Mouse (Mus musculus): Measurements from ENCODE around the gene Glipr1.
A peak's percentile ranks its signal among the peaks of the same experiment; 100 is the strongest.
"Not testable (repeated sequence)": the region's sequence is repeated elsewhere in the genome, so short reads cannot be mapped to it uniquely, and the experiment has no call there.

Glipr1 gene

GRCm38 (mm10) chr10:112002544-112003215 lies at the start of gene Glipr1:
Glipr1 (minus strand) TSS chr10:112002631.
- DNase-seq (ENCODE audit: low read depth, low spot score), result no peak

GRCm38 (mm10) chr10:112051956-112052355 lies 49.5 kb upstream of the Glipr1 start:
- DNase-seq (ENCODE audit: low read depth, low spot score), result not testable (repeated sequence)

- DNase-seq (ENCODE audit: low read depth, low spot score), result no peak
Measured at GRCm38 (mm10) chr10:112051220-112051619, 48.8 kb upstream of the Glipr1 start.

GRCm38 (mm10) chr10:112044283-112044682 lies 41.9 kb upstream of the Glipr1 start:
- DNase-seq (ENCODE audit: low read depth, low spot score), result not testable (repeated sequence)

GRCm38 (mm10) chr10:112043523-112043922 lies 41.1 kb upstream of the Glipr1 start:
- DNase-seq (ENCODE audit: low read depth, low spot score), result not testable (repeated sequence)

GRCm38 (mm10) chr10:112028689-112029088 lies 26.3 kb upstream of the Glipr1 start:
- not testable (repeated sequence) for DNase-seq (ENCODE audit: low read depth, low spot score)

GRCm38 (mm10) chr10:112023585-112023984 lies 21.2 kb upstream of the Glipr1 start:
- no peak for DNase-seq (ENCODE audit: low read depth, low spot score)

- not testable (repeated sequence) for DNase-seq (ENCODE audit: low read depth, low spot score)
Measured at GRCm38 (mm10) chr10:112009511-112009910, 7.1 kb upstream of the Glipr1 start.

- no peak for DNase-seq (ENCODE audit: low read depth, low spot score)
Measured at GRCm38 (mm10) chr10:112001756-112002520, 493 bp downstream of the Glipr1 start.

GRCm38 (mm10) chr10:112001350-112001749 lies 1.1 kb downstream of the Glipr1 start:
- no peak for DNase-seq (ENCODE audit: low read depth, low spot score)

- DNase-seq (ENCODE audit: low read depth, low spot score), result no peak
Measured at GRCm38 (mm10) chr10:112000568-112000967, 1.9 kb downstream of the Glipr1 start.

- no peak for DNase-seq (ENCODE audit: low read depth, low spot score)
Measured at GRCm38 (mm10) chr10:111999765-112000164, 2.7 kb downstream of the Glipr1 start.

- DNase-seq (ENCODE audit: low read depth, low spot score), result no peak
Measured at GRCm38 (mm10) chr10:111997671-111998070, 4.8 kb downstream of the Glipr1 start.

GRCm38 (mm10) chr10:111996911-111997347 lies 5.5 kb downstream of the Glipr1 start:
- no peak for DNase-seq (ENCODE audit: low read depth, low spot score)

GRCm38 (mm10) chr10:111996549-111996904 lies 5.9 kb downstream of the Glipr1 start:
- no peak for DNase-seq (ENCODE audit: low read depth, low spot score)

GRCm38 (mm10) chr10:111995803-111996548 lies 6.5 kb downstream of the Glipr1 start:
- no peak for DNase-seq (ENCODE audit: low read depth, low spot score)

- no peak for DNase-seq (ENCODE audit: low read depth, low spot score)
Measured at GRCm38 (mm10) chr10:111986453-111986852, 16.0 kb downstream of the Glipr1 start.

GRCm38 (mm10) chr10:111983070-111983469 lies 19.4 kb downstream of the Glipr1 start:
- no peak for DNase-seq (ENCODE audit: low read depth, low spot score)

GRCm38 (mm10) chr10:111977584-111977983 lies 24.8 kb downstream of the Glipr1 start:
- peak; percentile 25 for DNase-seq (ENCODE audit: low read depth, low spot score)

- peak; percentile 94 for DNase-seq (ENCODE audit: low read depth, low spot score)
Measured at GRCm38 (mm10) chr10:111972542-111973361, 29.7 kb downstream of the Glipr1 start, which contains the start of gene Krr1. Krr1 (plus strand) TSS chr10:111972664.

- DNase-seq (ENCODE audit: low read depth, low spot score), result no peak
Measured at GRCm38 (mm10) chr10:111971929-111972328, 30.5 kb downstream of the Glipr1 start.
